Mouse (Mus musculus) mesoderm, embryonic 11.5 days (tissue): ENCODE measurements around the gene Ccdc7a.
A peak's percentile ranks its signal among the peaks of the same experiment; 100 is the strongest.

ENCODE experiments used
- DNase-seq: peaks from one replicate; pipeline ENCODE4 v3.0.0-alpha.2; 2012; ENCODE audit warnings: low read depth, low spot score

Ccdc7a gene

DNA sequence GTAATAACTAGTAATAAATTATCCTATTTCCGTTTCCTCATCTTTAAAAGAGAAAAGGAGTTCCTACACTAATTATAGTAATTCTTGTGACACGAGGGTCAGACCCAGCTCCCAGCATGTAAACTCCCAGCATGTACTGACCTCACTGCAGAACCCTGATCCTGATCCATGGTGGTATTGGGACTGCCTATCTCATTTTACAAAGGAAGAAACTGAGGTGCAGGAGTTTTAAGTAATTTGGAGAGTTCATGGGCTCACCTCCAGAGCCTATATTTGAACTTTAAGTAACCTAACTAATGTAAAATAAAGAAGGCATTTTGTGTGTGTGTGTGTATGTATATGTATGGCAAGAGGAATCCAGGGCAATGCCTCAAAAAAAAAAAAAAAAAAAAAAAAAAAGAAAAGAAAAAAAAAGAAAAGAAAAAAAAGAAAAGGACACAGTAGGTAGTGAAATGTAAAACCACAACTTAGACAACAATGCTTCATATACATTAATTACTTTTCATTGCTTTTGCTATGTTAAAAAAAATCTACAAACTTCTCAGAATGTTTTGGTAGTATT lies 378.8 kb downstream of the Ccdc7a start:
- DNase-seq: no peak

GRCm38 (mm10) chr8:128685507-128686428 lies 379.5 kb downstream of the Ccdc7a start, which contains the start of gene Itgb1:
Gene Itgb1 (plus strand): TSS chr8:128685654.
- DNase-seq: peak; percentile 97

- no peak for DNase-seq
Observed at GRCm38 (mm10) chr8:128684609-128685506, 380.5 kb downstream of the Ccdc7a start.
